Mouse (Mus musculus) intestine, embryonic 14.5 days (tissue): ENCODE data around the gene Cuedc2. TPM values are rescaled to one million over a fixed set of nuclear protein-coding genes. Genes with fewer than 3 reads are reported as not detected.

Experiments
- ATAC-seq: fragments of 200-750 bp; cut with Nextera tagmentation; replicated peaks from 2 replicates; pipeline ENCODE4 v1.8.0; 2017; ENCODE audit warnings: low read depth, moderate number of reproducible peaks, moderate TSS enrichment, moderate library complexity; ENCODE audit not compliant: low FRiP score, low TSS enrichment
- DNase-seq: peaks from one replicate; pipeline ENCODE4 v3.0.0-alpha.2; 2018; ENCODE audit warnings: low spot score
- H3K27ac ChIP-seq: fragments of 300-500 bp; sonication (generic); 2 replicates; pipeline ENCODE4 v1.5.1; 2014; ENCODE audit warnings: low read depth, mild to moderate bottlenecking, control low read depth
- H3K27me3 ChIP-seq: fragments of 300-500 bp; sonication (generic); replicated peaks from 2 replicates; pipeline ENCODE4 v1.6.1; 2014; ENCODE audit warnings: low read length, control low read depth; ENCODE audit not compliant: control insufficient read depth, insufficient read depth
- H3K36me3 ChIP-seq: fragments of 300-500 bp; sonication (generic); 2 replicates; pipeline ENCODE4 v1.6.1; 2014; ENCODE audit warnings: low read length, control low read depth; ENCODE audit not compliant: control insufficient read depth, insufficient read depth
- H3K4me1 ChIP-seq: fragments of 300-500 bp; sonication (generic); replicated peaks from 2 replicates; pipeline ENCODE4 v1.6.1; 2014; ENCODE audit warnings: low read length, control low read depth, mixed read lengths; ENCODE audit not compliant: control insufficient read depth, insufficient read depth
- H3K4me2 ChIP-seq: fragments of 300-500 bp; sonication (generic); 2 replicates; pipeline ENCODE4 v1.6.1; 2014; ENCODE audit warnings: low read length
- H3K4me3 ChIP-seq: fragments of 300-500 bp; sonication (generic); 2 replicates; pipeline ENCODE4 v1.5.1; 2014; ENCODE audit warnings: low read depth, low read length, control low read depth, mixed read lengths
- H3K9ac ChIP-seq: fragments of 300-500 bp; sonication (generic); 2 replicates; pipeline ENCODE4 v1.6.1; 2014; ENCODE audit warnings: mild to moderate bottlenecking, low read length
- H3K9me3 ChIP-seq: fragments of 300-500 bp; sonication (generic); 2 replicates; pipeline ENCODE4 v1.6.1; 2016; ENCODE audit warnings: low read length, control low read depth; ENCODE audit not compliant: control insufficient read depth
- WGBS: fragments of 180-500 bp; shearing (Covaris S2); extraction: QIAGEN DNeasy Blood & Tissue Kit; methylation state at CpG from one replicate; pipeline ENCODE4 v1.1.7; 2014; 5-methylcytosine and 5-hydroxymethylcytosine counted together
- polyA plus RNA-seq: library from polyadenylated mRNA; unstranded; fragments of >200 nt; fragmentation: Nextera tagmentation; extraction: Ambion mirVana; gene quantifications from 2 replicates; pipeline ENCODE4 v1.2.1, GENCODE M21; 2014

Gene Cuedc2
- polyA plus RNA-seq, 1 experiment from 2014 or later, result 154 TPM

- H3K27ac ChIP-seq, result no peak overlapping the region
- peaks cover 37% of the 10 kb centered on the region for H3K27me3 ChIP-seq
- peak overlapping the region; percentile 96 for H3K4me2 ChIP-seq
- WGBS, result 4% methylated on average over 29 of the region's 29 CpGs
- no peak overlapping the region for H3K9ac ChIP-seq
- ATAC-seq, result no peak
- peaks cover 8% of the 10 kb centered on the region for H3K36me3 ChIP-seq
- H3K9me3 ChIP-seq, result no peaks in the 10 kb centered on the region
- no peak overlapping the region for H3K4me3 ChIP-seq
- DNase-seq, result no peak
- peaks cover 30% of the 10 kb centered on the region for H3K4me1 ChIP-seq
Observed at GRCm38 (mm10) chr19:46326019-46326755, 12.3 kb downstream of the Cuedc2 start.

GRCm38 (mm10) chr19:46324918-46325317, 13.6 kb downstream of the Cuedc2 start:
- ATAC-seq (no peak), DNase-seq (no peak)
- no peaks in the 10 kb centered on the region for H3K9me3 ChIP-seq
- peaks cover 31% of the 10 kb centered on the region for H3K4me1 ChIP-seq
- 68% methylated on average over 5 of the region's 5 CpGs for WGBS
- no peak overlapping the region for H3K9ac ChIP-seq
- peaks cover 47% of the 10 kb centered on the region for H3K27me3 ChIP-seq
- H3K27ac ChIP-seq, result no peak overlapping the region
- no peaks in the 10 kb centered on the region for H3K36me3 ChIP-seq
- no peak overlapping the region for H3K4me3 ChIP-seq
- no peak overlapping the region for H3K4me2 ChIP-seq

GRCm38 (mm10) chr19:46324366-46324765, 14.1 kb downstream of the Cuedc2 start:
- Histone ChIP-seq H3K9me3 (no peaks in the 10 kb centered on the region), H3K4me3 (no peak overlapping the region), H3K36me3 (no peaks in the 10 kb centered on the region), H3K9ac (no peak overlapping the region), H3K27ac (no peak overlapping the region), H3K27me3 (peaks cover 47% of the 10 kb centered on the region), H3K4me2 (no peak overlapping the region), H3K4me1 (peaks cover 32% of the 10 kb centered on the region)
- 61% methylated on average over 11 of the region's 11 CpGs for whole genome bisulfite sequencing
- no peak for DNase-seq
- no peak for ATAC-seq

DNA sequence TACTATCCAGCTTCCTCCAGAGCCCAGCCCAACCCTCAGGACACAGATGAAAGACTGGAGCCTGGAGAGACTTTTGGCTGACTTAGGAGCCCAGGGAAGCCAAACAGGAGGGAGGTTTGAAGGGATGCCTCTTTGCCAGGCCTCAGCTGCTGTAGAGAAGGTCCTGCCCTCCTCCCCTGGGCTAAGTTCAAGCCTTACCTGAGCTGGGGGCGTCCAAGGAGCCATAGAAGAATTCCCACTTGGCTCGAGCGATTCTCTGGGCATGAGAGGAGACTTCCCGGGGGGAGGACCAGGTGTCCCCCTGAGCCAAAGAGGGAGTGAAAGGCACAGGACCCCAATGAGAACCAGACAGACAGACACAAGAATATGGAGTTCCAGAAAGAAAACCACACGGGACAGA, 14.8 kb downstream of the Cuedc2 start:
- no peak for DNase-seq
- H3K36me3 ChIP-seq, result no peaks in the 10 kb centered on the region
- peaks cover 53% of the 10 kb centered on the region for H3K27me3 ChIP-seq
- 71% methylated on average over 5 of the region's 5 CpGs for WGBS
- no peak overlapping the region for H3K4me3 ChIP-seq
- ATAC-seq, result no peak
- no peak overlapping the region for H3K27ac ChIP-seq
- peaks cover 35% of the 10 kb centered on the region for H3K4me1 ChIP-seq
- no peaks in the 10 kb centered on the region for H3K9me3 ChIP-seq
- no peak overlapping the region for H3K4me2 ChIP-seq
- H3K9ac ChIP-seq, result no peak overlapping the region

GRCm38 (mm10) chr19:46322996-46323572, 15.4 kb downstream of the Cuedc2 start:
- H3K9ac ChIP-seq, result no peak overlapping the region
- no peak overlapping the region for H3K4me2 ChIP-seq
- ATAC-seq (no peak), DNase-seq (no peak)
- WGBS, result 71% methylated on average over 13 of the region's 13 CpGs
- H3K27me3 ChIP-seq, result peaks cover 58% of the 10 kb centered on the region
- no peaks in the 10 kb centered on the region for H3K9me3 ChIP-seq
- no peaks in the 10 kb centered on the region for H3K36me3 ChIP-seq
- H3K4me1 ChIP-seq, result peaks cover 41% of the 10 kb centered on the region
- no peak overlapping the region for H3K4me3 ChIP-seq
- no peak overlapping the region for H3K27ac ChIP-seq

DNA sequence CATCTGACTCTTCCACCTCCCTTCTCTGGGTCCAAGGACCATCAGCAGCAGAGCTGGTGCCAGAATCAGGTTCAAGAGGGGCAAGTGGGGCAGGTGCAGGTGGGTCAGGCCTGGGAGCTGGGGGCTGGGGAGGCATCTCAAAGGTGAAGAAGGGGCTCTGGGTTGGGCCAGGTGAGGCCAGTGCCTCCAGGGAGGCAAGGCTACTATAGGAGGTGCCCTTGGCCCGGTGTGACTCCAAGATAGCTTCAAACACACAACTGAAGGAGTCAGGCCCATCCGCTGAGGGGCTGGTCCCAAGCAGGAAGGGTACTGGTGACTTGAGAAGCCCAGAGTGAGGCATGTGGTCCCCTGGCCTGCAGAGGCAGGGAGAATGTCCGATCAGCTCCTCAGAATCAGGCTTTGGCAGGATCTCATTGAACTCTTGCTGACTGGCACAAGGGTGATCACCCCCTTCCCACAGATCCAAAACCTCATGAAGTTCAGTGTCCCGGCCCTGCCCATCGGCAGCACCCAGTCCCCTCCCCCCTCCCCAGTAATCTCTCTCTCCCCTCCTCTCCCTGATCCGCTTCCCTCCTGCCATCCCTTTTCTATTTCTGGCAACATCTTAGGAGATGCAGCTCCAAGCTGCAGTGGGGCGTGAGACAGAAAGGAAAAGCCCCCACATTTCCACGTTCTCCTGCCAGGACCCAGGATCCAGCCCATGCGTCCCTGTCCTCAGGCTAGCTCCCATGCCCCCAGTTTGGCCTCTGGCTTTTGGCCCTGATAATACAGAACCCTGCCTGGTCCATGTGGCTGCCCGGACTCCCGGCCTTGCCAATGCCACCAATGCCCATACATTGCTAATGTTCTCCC, 16.1 kb downstream of the Cuedc2 start:
- Histone ChIP-seq H3K9ac (no peak overlapping the region), H3K9me3 (no peaks in the 10 kb centered on the region), H3K27me3 (peaks cover 64% of the 10 kb centered on the region), H3K4me1 (peaks cover 41% of the 10 kb centered on the region), H3K4me2 (no peak overlapping the region), H3K4me3 (no peak overlapping the region), H3K36me3 (no peaks in the 10 kb centered on the region), H3K27ac (no peak overlapping the region)
- DNase-seq (no peak), ATAC-seq (no peak)
- 53% methylated on average over 11 of the region's 11 CpGs for WGBS

GRCm38 (mm10) chr19:46321101-46321943, 17.2 kb downstream of the Cuedc2 start:
- Histone ChIP-seq H3K36me3 (no peaks in the 10 kb centered on the region), H3K9ac (no peak overlapping the region), H3K4me1 (peaks cover 38% of the 10 kb centered on the region), H3K4me3 (no peak overlapping the region), H3K27me3 (peaks cover 68% of the 10 kb centered on the region), H3K4me2 (no peak overlapping the region), H3K27ac (0 out of 2 replicates have a peak overlapping the region, but pooled peaks have one; percentile 0), H3K9me3 (no peaks in the 10 kb centered on the region)
- peak; percentile 14; the same call in 1 of the 2 replicates for ATAC-seq
- peak; percentile 70 for DNase-seq
- WGBS, result 26% methylated on average over 6 of the region's 6 CpGs
